Mouse (Mus musculus): ENCODE measurements at regions not wholly inside any gene's neighbourhood (a gene's known extent, or its start where the extent isn't known, plus 50 kb on each side); places are given as distances from the start of the nearest gene placed in this dataset.
A peak's percentile ranks its signal among the peaks of the same experiment; 100 is the strongest.
"Not testable (repeated sequence)": the region's sequence is repeated elsewhere in the genome, so short reads cannot be mapped to it uniquely, and the experiment has no call there.

GRCm38 (mm10) chr19:19347017-19347416, 236.0 kb upstream of the Rorb start:
- DNase-seq, result no peak

DNA sequence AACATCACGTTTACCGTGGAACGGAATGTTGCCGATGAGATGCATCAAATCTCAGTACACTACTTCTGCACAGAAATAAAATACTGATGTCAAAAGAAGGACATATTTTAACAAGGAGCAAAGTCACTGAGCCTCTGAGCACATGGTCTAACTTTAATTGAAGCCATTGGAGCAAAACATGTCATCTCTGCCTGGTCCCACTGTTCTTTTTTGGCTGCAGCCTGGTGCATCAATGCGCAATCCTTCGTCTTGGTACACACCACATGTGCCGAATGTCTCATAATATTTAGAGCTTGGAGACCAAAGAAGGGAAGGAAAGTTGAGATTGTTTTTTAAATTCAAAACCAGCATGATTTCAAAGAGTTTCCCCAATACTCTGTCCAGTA, 233.4 kb upstream of the Rorb start:
- no peak for DNase-seq

- no peak for DNase-seq
Observed at GRCm38 (mm10) chr19:19343702-19344425, 232.9 kb upstream of the Rorb start.

DNA sequence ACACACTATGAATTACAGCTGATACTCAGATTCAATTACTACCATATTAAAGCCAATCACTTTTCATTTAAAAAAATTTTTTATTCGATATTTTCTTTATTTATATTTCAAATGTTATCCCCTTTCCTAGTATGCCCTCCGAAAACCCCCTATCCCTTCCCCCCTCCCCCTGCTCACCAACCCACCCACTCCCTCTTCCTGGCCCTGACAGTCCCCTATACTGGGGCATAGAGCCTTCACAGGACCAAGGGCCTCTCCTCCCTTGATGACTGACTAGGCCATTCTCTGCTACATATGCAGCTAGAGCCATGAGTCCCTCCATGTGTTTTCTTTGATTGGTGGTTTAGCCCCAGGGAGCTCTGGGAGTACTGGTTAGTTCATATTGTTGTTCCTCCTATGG, 196.1 kb upstream of the Rorb start:
- not testable (repeated sequence) for DNase-seq

DNA sequence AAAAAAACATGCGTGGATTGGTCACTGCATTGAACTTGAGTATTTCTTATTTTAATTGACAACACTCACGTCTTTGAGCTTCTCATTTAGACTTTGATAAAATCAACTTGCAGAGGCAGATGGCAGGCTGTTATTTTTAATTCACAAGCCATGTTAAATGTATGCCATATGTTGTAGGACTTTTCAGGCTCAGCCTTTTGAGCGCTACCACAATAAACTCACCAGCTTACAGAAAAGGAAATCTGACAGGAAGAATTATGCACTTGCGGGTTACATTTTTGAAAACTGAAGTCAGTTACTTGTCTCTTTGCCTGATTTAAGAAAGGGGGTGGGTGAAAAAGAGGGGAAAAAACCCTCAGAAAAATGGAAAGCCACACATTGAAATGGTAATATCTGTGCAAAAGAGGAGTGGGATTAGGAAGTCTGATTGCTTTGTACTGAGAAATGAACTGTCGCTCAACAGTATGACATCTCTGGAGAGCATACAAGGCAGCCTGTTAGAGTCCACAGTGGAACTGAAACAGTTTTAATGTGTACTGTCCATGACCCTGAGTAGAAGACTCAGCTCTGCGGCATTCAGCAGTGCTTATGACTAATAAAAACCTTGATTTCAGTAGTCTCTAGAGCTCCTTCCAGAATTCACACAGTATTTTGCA, 195.6 kb upstream of the Rorb start:
- DNase-seq, result no peak

- not testable (repeated sequence) for DNase-seq
Observed at GRCm38 (mm10) chr19:19285864-19286263, 174.9 kb upstream of the Rorb start.

DNA sequence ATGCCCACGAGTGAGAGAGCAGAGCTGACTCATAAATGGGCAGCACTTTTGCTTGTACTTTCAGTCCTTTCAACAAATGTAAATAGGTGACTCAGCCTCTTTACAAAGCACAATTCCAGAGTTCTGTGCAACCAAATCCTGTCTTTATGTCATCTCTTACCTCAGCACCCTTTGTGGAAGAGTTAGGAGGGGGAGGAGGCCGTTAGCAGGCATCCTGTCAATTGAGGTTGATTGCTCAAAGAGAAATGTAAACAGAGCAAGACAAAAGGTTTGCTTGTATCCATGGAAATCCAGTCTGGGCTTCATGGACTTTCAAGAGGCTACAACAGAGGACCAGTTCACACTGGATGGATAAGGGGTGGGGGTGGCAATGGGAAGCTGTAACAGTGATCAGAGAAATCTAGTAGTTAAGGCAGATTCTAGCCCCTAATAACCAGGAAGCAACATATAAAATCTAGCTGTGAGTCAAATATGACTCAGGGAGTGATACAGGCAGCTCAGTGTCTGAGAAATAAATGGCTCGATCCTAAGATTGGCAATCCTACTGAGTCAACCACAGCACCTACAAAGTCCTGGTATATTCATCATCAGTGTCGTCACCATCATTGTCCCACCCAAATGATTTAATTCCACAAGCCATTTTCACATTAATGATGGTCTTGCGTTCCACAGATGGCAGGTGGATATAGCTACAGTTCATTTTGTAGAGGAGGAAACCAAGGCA, 136.0 kb upstream of the Rorb start:
- no peak for DNase-seq

GRCm38 (mm10) chr19:19229305-19229994, 118.5 kb upstream of the Rorb start:
- no peak for DNase-seq

GRCm38 (mm10) chr19:19220826-19221225, 109.8 kb upstream of the Rorb start:
- DNase-seq, result no peak

DNA sequence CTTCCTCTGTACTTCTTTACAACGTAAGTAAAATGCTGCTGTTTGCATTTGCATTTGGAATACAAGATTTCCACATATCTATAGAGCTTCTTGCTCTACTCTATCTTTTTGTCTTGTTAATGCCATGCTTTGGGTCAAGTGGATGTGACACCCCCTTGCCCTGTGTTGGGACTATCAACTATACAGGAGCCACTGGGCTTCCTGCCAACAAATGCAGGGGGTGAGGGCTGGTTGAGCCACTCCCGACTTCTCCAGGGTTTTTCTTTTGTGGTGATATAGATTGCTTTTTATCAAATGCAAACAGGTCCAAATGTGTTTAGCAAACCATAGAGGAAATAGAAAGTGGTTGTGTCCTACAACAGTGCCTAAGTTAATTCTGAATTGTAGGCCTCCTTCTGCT, 108.4 kb upstream of the Rorb start:
- no peak for DNase-seq

DNA sequence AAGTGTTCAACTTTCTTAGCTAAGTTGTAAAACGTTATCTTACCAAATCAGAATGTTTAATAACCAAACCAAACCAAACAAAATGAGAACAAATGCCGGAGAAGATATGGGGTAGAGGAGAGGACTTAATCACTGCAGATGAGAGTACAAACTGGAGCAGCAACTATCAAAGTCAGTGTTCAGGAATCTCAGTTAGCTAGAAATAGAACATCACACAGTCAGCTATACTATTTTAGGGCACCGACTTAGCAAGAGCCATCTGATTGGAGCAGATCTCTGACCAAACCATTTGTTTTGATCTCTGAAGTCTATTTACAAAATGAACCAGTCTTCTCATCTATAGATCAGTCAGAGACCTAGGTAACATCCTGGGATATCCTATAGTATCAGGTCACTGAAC, 107.7 kb upstream of the Rorb start:
- no peak for DNase-seq

DNA sequence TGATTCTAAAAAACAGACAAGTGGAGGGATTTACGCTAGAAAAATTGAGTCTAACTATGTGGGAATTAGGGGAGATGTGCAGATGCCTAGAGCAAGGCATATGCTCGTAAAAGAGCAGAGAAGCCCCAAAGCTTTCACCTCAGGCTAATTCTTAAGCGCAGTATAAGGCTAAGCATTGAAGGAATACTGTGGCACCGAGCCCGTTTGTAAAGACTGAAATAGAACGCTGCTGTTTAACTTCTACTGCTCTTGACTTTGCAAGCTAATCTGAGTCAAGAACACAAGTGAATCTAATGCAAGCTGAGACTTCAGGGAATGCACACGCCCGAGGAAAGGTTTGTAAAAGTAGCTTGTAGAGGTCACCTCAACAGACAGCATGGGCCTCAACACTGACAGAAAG, 88.5 kb upstream of the Rorb start:
- no peak for DNase-seq

DNA sequence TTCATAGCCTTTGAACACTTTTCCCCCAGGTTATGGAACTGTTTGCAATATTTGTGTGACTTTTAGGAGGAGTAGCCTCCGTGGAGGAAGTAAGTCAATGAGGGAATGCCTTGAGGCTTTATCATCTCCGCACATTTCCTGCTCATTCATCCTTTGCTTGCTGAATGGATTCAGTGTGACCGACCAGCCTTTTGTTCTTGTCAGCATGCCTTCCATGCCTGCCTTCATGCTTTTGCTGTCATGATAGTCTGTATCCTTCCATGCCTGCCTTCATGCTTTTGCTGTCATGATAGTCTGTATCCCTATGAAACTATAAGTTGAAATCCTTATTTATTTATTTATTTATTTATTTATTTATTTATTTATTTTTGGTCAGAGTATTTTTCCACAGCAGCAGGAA, 87.8 kb upstream of the Rorb start:
- DNase-seq, result no peak

DNA sequence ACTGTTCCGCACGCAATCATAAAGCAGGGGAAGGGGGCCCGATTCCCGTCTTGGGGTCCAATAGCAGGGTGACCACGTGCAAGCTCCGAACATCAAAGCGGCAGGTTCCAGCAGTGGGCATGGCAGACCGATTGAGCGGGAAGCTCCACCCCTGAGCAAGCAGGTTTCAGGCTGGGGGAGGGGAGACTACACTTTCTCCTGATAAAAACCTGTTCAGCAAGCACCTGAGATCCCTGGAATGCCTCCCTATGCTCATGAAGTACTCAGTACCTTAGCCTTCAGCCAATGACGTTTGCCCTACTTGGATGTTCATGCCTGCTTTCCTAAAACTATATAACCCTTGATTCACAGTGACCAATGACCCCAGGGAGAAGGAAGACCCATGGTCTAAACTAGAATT, 83.7 kb upstream of the Rorb start:
- no peak for DNase-seq

DNA sequence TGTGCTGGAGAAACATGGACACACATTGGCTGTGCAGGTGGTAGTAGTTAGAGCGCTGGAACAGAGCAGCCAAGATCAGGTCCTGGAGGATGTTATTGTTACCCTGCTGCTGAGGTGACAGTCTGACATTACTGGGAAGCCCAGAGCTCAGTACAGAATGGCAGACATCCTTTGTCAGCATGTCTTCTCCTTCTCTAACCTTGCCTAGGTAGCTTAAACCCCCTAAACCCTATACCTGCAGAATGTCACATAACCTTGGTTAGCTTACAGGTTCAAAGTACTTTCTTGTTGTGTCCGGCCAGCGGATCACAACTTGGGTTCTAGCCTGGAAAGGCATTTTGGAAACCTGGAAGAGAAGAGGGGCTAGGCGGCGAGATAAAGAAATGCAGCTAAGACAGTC, 83.3 kb upstream of the Rorb start:
- no peak for DNase-seq

- no peak for DNase-seq
Observed at GRCm38 (mm10) chr19:19172767-19173166, 61.8 kb upstream of the Rorb start.

DNA sequence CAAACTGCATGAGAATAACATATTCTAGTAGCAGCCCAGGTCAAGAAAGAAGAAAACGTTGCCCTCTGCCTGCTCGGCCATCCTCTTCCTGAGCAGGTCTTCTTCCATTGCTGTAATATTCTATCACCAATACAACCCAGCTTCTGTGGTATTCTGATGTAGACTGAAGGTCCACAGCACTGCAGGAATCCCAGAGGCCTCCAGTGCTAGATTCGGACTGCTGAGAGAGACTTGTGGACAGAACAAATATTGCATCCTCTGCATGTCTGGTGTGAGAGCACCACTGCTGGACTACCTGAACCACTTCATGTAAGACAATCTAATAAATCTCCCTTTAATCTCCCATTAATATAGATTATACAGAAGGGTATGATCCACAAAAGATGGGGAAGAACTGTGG, 59.8 kb upstream of the Rorb start:
- DNase-seq, result peak; percentile 65

Measured in heart, adult 11 months (tissue).